Mouse (Mus musculus) bone marrow macrophage, adult 2 months (primary cell): ENCODE measurements around the gene Atp6v0c. TPM values are rescaled to one million over a fixed set of nuclear protein-coding genes. Genes with fewer than 3 reads are reported as not detected.

Source experiments
- H3K27ac ChIP-seq: 2 replicates; pipeline ENCODE4 v1.5.1; 2012; ENCODE audit warnings: low read depth, low read length; ENCODE audit not compliant: insufficient read depth
- H3K4me1 ChIP-seq: 2 replicates; pipeline ENCODE4 v1.6.1; 2012; ENCODE audit warnings: low read length; ENCODE audit not compliant: control insufficient read depth, insufficient read depth
- H3K4me3 ChIP-seq: 2 replicates; pipeline ENCODE4 v1.5.1; 2012; ENCODE audit warnings: mild to moderate bottlenecking, low read length, moderate library complexity; ENCODE audit not compliant: insufficient read depth
- CTCF ChIP-seq: IDR thresholded peaks from 2 replicates; pipeline ENCODE4 v1.5.1; 2012; ENCODE audit warnings: low read depth, mild to moderate bottlenecking, low read length, moderate library complexity
- POLR2A ChIP-seq: IDR thresholded peaks from 2 replicates; pipeline ENCODE4 v1.6.1; 2012; ENCODE audit warnings: mild to moderate bottlenecking, low read depth, low read length, borderline replicate concordance
- polyA plus RNA-seq: library from polyadenylated mRNA; stranded (reverse); fragments of >200 nt; gene quantifications from 2 replicates; pipeline ENCODE4 v1.2.4, GENCODE M21; 2012; ENCODE audit not compliant: missing spikeins, insufficient read depth, insufficient read length

Gene Atp6v0c
- polyA plus RNA-seq, 1 experiment = 1,346 TPM

GRCm38 (mm10) chr17:24173423-24173822, 3.9 kb upstream of the Atp6v0c start:
- Histone ChIP-seq H3K4me1 (peaks cover 16% of the 10 kb centered on the region), H3K27ac (peak overlapping the region; percentile 98; the same call in 1 of the 2 replicates), H3K4me3 (no peak overlapping the region)
- TF ChIP-seq POLR2A = no peak
- peak; percentile 36; the same call in 1 of the 2 replicates for TF ChIP-seq CTCF

GRCm38 (mm10) chr17:24171738-24172137, 2.2 kb upstream of the Atp6v0c start:
- H3K4me1 ChIP-seq = peaks cover 16% of the 10 kb centered on the region

GRCm38 (mm10) chr17:24170729-24171128, 1.2 kb upstream of the Atp6v0c start:
- Histone ChIP-seq H3K4me1 (peaks cover 21% of the 10 kb centered on the region), H3K4me3 (peak overlapping the region; percentile 92), H3K27ac (peak overlapping the region; percentile 98)

More at GRCm38 (mm10) chr17:24171738-24172137, 2.2 kb upstream of the Atp6v0c start:
- Histone ChIP-seq H3K27ac (peak overlapping the region; percentile 98), H3K4me3 (peak overlapping the region; percentile 92)
- TF ChIP-seq POLR2A = peak; percentile 49; the same call in 1 of the 2 replicates
- TF ChIP-seq CTCF = no peak

GRCm38 (mm10) chr17:24170125-24170524, 623 bp upstream of the Atp6v0c start:
- H3K4me3 ChIP-seq = peak overlapping the region; percentile 92
- peaks cover 27% of the 10 kb centered on the region for H3K4me1 ChIP-seq
- peak overlapping the region; percentile 98 for H3K27ac ChIP-seq
- no peak for TF ChIP-seq POLR2A
- TF ChIP-seq CTCF = no peak

More at GRCm38 (mm10) chr17:24170729-24171128, 1.2 kb upstream of the Atp6v0c start:
- TF ChIP-seq POLR2A = no peak
- TF ChIP-seq CTCF = no peak

- TF ChIP-seq CTCF (no peak), POLR2A (no peak)
- peaks cover 31% of the 10 kb centered on the region for H3K4me1 ChIP-seq
- peak overlapping the region; percentile 92 for H3K4me3 ChIP-seq
- H3K27ac ChIP-seq = peak overlapping the region; percentile 98
Observed at GRCm38 (mm10) chr17:24168590-24169277, 768 bp downstream of the Atp6v0c start.

GRCm38 (mm10) chr17:24167891-24168505, 1.5 kb downstream of the Atp6v0c start:
- Histone ChIP-seq H3K27ac (peak overlapping the region; percentile 98), H3K4me3 (peak overlapping the region; percentile 92), H3K4me1 (peaks cover 29% of the 10 kb centered on the region)
- 0 out of 2 replicates have a peak, but pooled peaks have one; percentile 6 for TF ChIP-seq POLR2A
- 0 out of 2 replicates have a peak, but pooled peaks have one; percentile 4 for TF ChIP-seq CTCF

- H3K27ac ChIP-seq = peak overlapping the region; percentile 98
- H3K4me3 ChIP-seq = peak overlapping the region; percentile 92
- H3K4me1 ChIP-seq = peaks cover 29% of the 10 kb centered on the region
- TF ChIP-seq CTCF (no peak), POLR2A (no peak)
Observed at GRCm38 (mm10) chr17:24167120-24167519, 2.4 kb downstream of the Atp6v0c start.

GRCm38 (mm10) chr17:24164566-24165259, 4.8 kb downstream of the Atp6v0c start:
- Histone ChIP-seq H3K27ac (peak overlapping the region; percentile 95), H3K4me1 (peaks cover 41% of the 10 kb centered on the region), H3K4me3 (peak overlapping the region; percentile 53)
- TF ChIP-seq POLR2A (no peak), CTCF (no peak)

GRCm38 (mm10) chr17:24163176-24163962, 6.1 kb downstream of the Atp6v0c start, which contains the start of gene Amdhd2:
Gene Amdhd2, minus strand, starts transcription at chr17:24163766.
- peak within 1 kb of the TSS; percentile 95 for H3K27ac ChIP-seq
- peaks cover 52% of the 10 kb centered on the region for H3K4me1 ChIP-seq
- peak within 1 kb of the TSS; percentile 66 for H3K4me3 ChIP-seq
- TF ChIP-seq POLR2A (no peak), CTCF (no peak)
